Mouse (Mus musculus) E14TG2a.4 (cell line): ENCODE measurements around the gene Psmb2.

ENCODE experiments used
- H3K27me3 ChIP-seq: 2 replicates; pipeline ENCODE4 v1.6.1; 2014; ENCODE audit warnings: low read length, control low read depth; ENCODE audit not compliant: insufficient read depth
- H3K36me3 ChIP-seq: 2 replicates; pipeline ENCODE4 v1.6.1; 2014; ENCODE audit warnings: low read length, control low read depth; ENCODE audit not compliant: insufficient read depth
- H3K4me1 ChIP-seq: replicated peaks from 2 replicates; pipeline ENCODE4 v1.6.1; 2014; ENCODE audit warnings: low read depth, low read length, control low read depth
- H3K4me3 ChIP-seq: replicated peaks from 2 replicates; pipeline ENCODE4 v1.5.1; 2014; ENCODE audit warnings: mild to moderate bottlenecking, low read length
- H3K9me3 ChIP-seq: 2 replicates; pipeline ENCODE4 v1.6.1; 2014; ENCODE audit warnings: low read length, control low read depth
- CTCF ChIP-seq: conservative IDR thresholded peaks from 2 replicates; pipeline ENCODE4 v1.5.1; 2014; ENCODE audit warnings: low read length
- NANOG ChIP-seq: IDR thresholded peaks from 2 replicates; pipeline ENCODE4 v1.6.1; 2014; ENCODE audit warnings: borderline replicate concordance, low read length, mixed read lengths
- POU5F1 ChIP-seq: IDR thresholded peaks from 2 replicates; pipeline ENCODE4 v1.6.1; 2014; ENCODE audit warnings: low read length, borderline replicate concordance

Gene Psmb2

DNA sequence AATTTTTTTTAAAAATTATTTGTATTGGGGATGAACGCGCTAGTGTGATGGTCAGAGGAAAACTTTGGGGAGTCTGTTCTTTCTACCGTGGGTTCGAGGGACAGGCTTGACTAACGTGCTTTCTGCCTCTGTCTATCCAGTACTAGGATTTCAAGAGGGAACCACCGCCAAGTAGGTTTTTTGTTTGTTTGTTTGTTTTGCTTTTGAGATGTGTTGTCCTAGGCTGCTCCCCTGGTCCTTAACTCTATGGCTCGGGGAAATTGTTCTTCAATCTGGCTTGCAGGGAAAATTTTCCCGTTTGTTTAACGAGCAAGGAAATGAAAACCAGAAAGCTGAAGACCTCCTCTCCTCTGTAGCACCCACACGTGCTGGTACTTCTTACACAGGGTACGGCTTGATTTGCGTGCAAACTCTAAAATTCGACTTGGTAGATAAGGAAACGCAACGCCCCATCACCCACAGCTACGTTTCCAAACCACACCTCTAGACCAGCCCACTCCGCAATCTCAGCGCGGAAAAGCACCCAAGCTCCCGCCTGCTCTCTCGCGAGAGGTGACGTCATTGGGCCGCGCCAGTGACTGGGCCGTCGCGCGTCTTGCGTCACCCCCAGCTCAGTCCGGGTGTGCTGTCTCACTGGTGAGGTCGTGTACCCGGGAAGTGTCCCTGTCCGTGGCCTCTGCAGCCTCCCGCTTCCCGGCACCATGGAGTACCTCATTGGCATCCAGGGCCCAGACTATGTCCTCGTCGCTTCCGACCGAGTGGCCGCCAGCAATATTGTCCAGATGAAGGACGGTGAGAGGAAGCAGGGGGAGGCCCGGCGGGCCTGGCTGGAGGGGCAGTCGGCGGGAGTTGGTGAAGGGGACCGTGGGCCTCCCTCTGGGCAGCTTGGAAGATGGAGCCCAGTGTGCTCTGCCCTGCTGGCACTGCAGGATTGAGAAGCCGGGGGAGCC is at the start of gene Psmb2:
Gene Psmb2, plus strand, starts transcription at position 577 of the 950 bp plus-strand sequence.
- Histone ChIP-seq H3K36me3 (peaks cover 24% of the 10 kb centered on the region), H3K4me1 (peaks cover 30% of the 10 kb centered on the region), H3K27me3 (no peaks in the 10 kb centered on the region), H3K9me3 (no peaks in the 10 kb centered on the region), H3K4me3 (peak within 1 kb of the TSS; percentile 100)
- TF ChIP-seq POU5F1, result no peak

- H3K4me1 ChIP-seq, result peaks cover 29% of the 10 kb centered on the region
- H3K9me3 ChIP-seq, result no peaks in the 10 kb centered on the region
- TF ChIP-seq NANOG, result no peak
- no peak for TF ChIP-seq POU5F1
- TF ChIP-seq CTCF, result peak; percentile 38
- H3K27me3 ChIP-seq, result no peaks in the 10 kb centered on the region
- no peaks in the 10 kb centered on the region for H3K36me3 ChIP-seq
- no peak overlapping the region for H3K4me3 ChIP-seq
These were observed 45.5 kb upstream of the Psmb2 start for GRCm38 (mm10) chr4:126631922-126632321.

DNA sequence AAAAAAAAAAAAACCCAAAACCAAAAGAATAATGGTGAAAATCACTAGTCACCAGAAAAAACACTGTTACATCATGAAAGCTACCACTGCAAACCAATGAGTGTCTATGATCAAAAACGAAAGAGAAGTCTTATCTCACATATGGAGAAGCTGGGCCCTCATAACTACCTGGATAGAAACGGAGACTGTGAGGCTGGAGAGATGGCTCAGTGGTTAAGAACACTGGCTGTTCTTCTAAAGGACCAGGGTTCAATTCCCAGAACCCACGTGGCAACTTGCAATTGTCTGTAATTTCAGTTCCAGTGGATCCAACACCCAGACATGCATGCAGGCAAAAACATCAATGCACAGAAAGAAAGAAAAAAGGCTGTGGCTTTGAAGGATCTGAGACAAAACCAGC is 44.8 kb upstream of the Psmb2 start:
- H3K27me3 ChIP-seq, result no peaks in the 10 kb centered on the region; the same call in 1 of the 2 replicates
- no peaks in the 10 kb centered on the region for H3K36me3 ChIP-seq
- H3K9me3 ChIP-seq, result no peaks in the 10 kb centered on the region
- H3K4me3 ChIP-seq, result no peak overlapping the region
- TF ChIP-seq POU5F1, result no peak
- TF ChIP-seq CTCF, result no peak
- TF ChIP-seq NANOG, result no peak
- H3K4me1 ChIP-seq, result peaks cover 23% of the 10 kb centered on the region

GRCm38 (mm10) chr4:126636330-126636729 is 41.1 kb upstream of the Psmb2 start:
- TF ChIP-seq CTCF (no peak), POU5F1 (no peak), NANOG (no peak)
- H3K36me3 ChIP-seq, result no peaks in the 10 kb centered on the region

GRCm38 (mm10) chr4:126637446-126637845 is 40.0 kb upstream of the Psmb2 start:
- TF ChIP-seq POU5F1 (no peak), NANOG (no peak), CTCF (no peak)
- H3K4me3 ChIP-seq, result no peak overlapping the region
- no peaks in the 10 kb centered on the region for H3K9me3 ChIP-seq
- peaks cover 24% of the 10 kb centered on the region for H3K4me1 ChIP-seq
- peaks cover 9% of the 10 kb centered on the region; the same call in 1 of the 2 replicates for H3K27me3 ChIP-seq
- H3K36me3 ChIP-seq, result no peaks in the 10 kb centered on the region

More at GRCm38 (mm10) chr4:126636330-126636729, 41.1 kb upstream of the Psmb2 start:
- Histone ChIP-seq H3K27me3 (peaks cover 7% of the 10 kb centered on the region; the same call in 1 of the 2 replicates), H3K4me1 (peaks cover 24% of the 10 kb centered on the region), H3K4me3 (peak overlapping the region; percentile 32; the same call in 1 of the 2 replicates), H3K9me3 (no peaks in the 10 kb centered on the region)

DNA sequence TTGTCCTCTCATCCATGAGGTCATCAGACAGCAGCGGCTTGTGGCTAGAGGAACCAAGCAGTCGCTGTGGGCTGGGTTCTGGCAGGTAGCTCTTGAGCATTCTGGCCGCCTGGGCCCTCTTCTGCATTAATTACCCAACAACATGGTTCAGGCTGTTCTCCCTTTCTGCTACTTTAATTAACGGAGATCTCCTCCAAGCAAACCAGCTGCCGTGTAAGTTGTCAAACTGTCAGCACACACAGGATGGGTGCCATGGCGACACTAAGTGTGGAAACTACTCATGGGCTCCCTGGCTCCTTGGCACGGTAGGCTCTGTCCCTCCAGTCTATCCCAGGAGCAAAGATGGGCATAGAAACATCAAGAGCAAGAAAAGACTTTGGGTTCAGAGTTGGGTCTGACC is 38.1 kb upstream of the Psmb2 start:
- peaks cover 9% of the 10 kb centered on the region; the same call in 1 of the 2 replicates for H3K27me3 ChIP-seq
- peaks cover 24% of the 10 kb centered on the region for H3K4me1 ChIP-seq
- no peaks in the 10 kb centered on the region for H3K36me3 ChIP-seq
- H3K9me3 ChIP-seq, result no peaks in the 10 kb centered on the region
- H3K4me3 ChIP-seq, result no peak overlapping the region
- no peak for TF ChIP-seq CTCF
- no peak for TF ChIP-seq POU5F1
- TF ChIP-seq NANOG, result no peak

GRCm38 (mm10) chr4:126641901-126642300 is 35.5 kb upstream of the Psmb2 start:
- Histone ChIP-seq H3K36me3 (no peaks in the 10 kb centered on the region), H3K9me3 (no peaks in the 10 kb centered on the region), H3K4me3 (no peak overlapping the region), H3K4me1 (peaks cover 10% of the 10 kb centered on the region), H3K27me3 (peaks cover 9% of the 10 kb centered on the region; the same call in 1 of the 2 replicates)
- TF ChIP-seq CTCF, result no peak
- TF ChIP-seq NANOG, result no peak
- TF ChIP-seq POU5F1, result no peak

DNA sequence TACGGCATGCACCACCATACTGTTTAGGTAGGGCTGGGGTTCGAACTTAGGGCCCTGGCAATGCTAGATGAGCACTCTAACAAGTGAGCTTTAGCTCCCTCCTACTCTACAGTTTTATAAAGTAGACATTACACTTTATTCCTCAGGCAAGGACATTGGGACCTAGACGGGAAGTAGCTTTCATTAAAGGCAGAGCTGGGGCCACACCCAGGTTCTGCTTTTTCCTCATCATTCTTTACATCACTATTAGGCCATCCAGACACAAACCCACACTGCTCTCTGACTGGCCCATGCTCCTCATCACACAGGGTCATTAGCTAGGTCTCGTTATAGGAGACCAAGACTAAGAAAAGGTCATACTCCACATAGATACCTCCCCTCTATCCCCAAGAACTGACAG is 33.6 kb upstream of the Psmb2 start:
- H3K27me3 ChIP-seq, result peaks cover 9% of the 10 kb centered on the region; the same call in 1 of the 2 replicates
- H3K36me3 ChIP-seq, result no peaks in the 10 kb centered on the region
- no peaks in the 10 kb centered on the region for H3K9me3 ChIP-seq
- no peak for TF ChIP-seq NANOG
- H3K4me3 ChIP-seq, result no peak overlapping the region
- peaks cover 6% of the 10 kb centered on the region; the same call in 1 of the 2 replicates for H3K4me1 ChIP-seq
